Mouse (Mus musculus): Measurements from ENCODE around the gene Fbxl3.

DNA sequence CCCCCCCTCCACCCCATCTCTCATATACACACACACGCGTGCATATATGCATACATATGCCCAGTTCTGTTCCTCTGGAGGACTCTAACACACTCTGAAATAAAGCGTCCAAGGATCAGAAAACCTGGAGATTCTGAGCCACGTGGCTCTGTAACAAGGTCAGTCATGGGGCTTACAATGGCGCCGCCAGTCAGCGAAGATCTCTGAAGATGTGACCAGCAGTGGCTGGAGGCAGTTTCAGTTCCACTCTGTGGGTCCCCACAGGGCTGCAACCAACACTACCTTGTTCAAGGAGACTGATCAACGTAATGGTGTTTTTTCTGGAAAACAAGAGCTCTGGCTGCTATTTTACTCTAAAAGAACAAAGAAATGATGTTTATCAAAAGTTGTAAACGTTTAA, 65.3 kb downstream of the Fbxl3 start:
- no peak for TF ChIP-seq EP300 (IDR thresholded peaks at IDR 0.05; ENCODE audit: low read depth)
- TF ChIP-seq CTCF (IDR thresholded peaks at IDR 0.05; ENCODE audit: low read depth) = no peak
